Mouse (Mus musculus) testis, adult 2 months (tissue): Measurements from ENCODE around the gene Tenm4.

Experiments used
- CTCF ChIP-seq: fragments of 200-500 bp; IDR thresholded peaks from 2 replicates; pipeline ENCODE4 v1.5.1; 2012; ENCODE audit warnings: low read depth, mild to moderate bottlenecking, inconsistent platforms, low read length, moderate library complexity; ENCODE audit not compliant: control insufficient read depth, insufficient read depth, insufficient replicate concordance
- POLR2A ChIP-seq: fragments of 200-500 bp; IDR thresholded peaks from 2 replicates; pipeline ENCODE4 v1.6.1; 2012; ENCODE audit warnings: low read depth, mild to moderate bottlenecking, inconsistent platforms, low read length, moderate library complexity; ENCODE audit not compliant: control insufficient read depth

DNA sequence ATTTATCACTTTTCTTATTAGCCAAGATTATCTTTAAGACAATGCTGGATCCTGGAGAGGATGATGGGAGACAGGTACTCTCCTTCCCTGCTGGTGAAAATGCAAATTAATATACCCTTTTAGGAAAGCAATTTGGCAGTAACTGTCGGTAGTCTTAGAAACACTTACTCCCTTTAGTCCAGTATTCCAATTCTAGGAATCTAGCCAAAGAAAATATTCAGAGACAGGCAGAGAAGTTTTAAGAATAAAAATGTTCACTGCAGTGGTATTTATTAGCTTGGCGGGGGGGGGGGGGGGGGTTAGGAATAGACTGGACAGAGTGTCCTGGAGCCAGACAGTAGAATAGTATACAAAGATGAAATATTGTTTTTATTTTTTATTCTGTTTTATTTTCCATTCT lies 48.3 kb downstream of the Tenm4 start:
- TF ChIP-seq POLR2A: no peak
- TF ChIP-seq CTCF: no peak
